Mouse (Mus musculus) gastrocnemius, postnatal 10 days (tissue): ENCODE data around the gene Auts2. TPM values are rescaled to one million over a fixed set of nuclear protein-coding genes. Genes with fewer than 3 reads are reported as not detected.

ENCODE experiments used
- DNase-seq: peaks from one replicate; pipeline ENCODE4 v3.0.0; 2021; ENCODE audit warnings: mixed read lengths
- total RNA-seq, 2 experiments: library from RNA; stranded (reverse); gene quantifications; 2 replicates each; pipeline ENCODE4 v1.2.3; 2021

Gene Auts2
- total RNA-seq, 2 experiments from 2014 or later = 36.2 to 49.1 TPM

GRCm38 (mm10) chr5:132448401-132449066, 94.6 kb downstream of the Auts2 start:
- DNase-seq = no peak

GRCm38 (mm10) chr5:132445213-132445954, 97.8 kb downstream of the Auts2 start:
- no peak for DNase-seq

- DNase-seq = no peak
These were observed 100.2 kb downstream of the Auts2 start for GRCm38 (mm10) chr5:132442948-132443347.

- DNase-seq = no peak
These were observed 104.7 kb downstream of the Auts2 start for GRCm38 (mm10) chr5:132438414-132438813.

- no peak for DNase-seq
These were observed 105.2 kb downstream of the Auts2 start for GRCm38 (mm10) chr5:132437994-132438393.

GRCm38 (mm10) chr5:132437478-132437877, 105.7 kb downstream of the Auts2 start:
- no peak for DNase-seq

GRCm38 (mm10) chr5:132436901-132437300, 106.2 kb downstream of the Auts2 start:
- DNase-seq = no peak

GRCm38 (mm10) chr5:132436473-132436872, 106.7 kb downstream of the Auts2 start:
- DNase-seq = no peak

GRCm38 (mm10) chr5:132435401-132435800, 107.7 kb downstream of the Auts2 start:
- no peak for DNase-seq

- DNase-seq = no peak
These were observed 109.6 kb downstream of the Auts2 start for GRCm38 (mm10) chr5:132433377-132434115.

GRCm38 (mm10) chr5:132429363-132429762, 113.8 kb downstream of the Auts2 start:
- DNase-seq = no peak

GRCm38 (mm10) chr5:132426342-132426741, 116.8 kb downstream of the Auts2 start:
- DNase-seq = no peak

- no peak for DNase-seq
These were observed 117.3 kb downstream of the Auts2 start for GRCm38 (mm10) chr5:132425792-132426309.

GRCm38 (mm10) chr5:132410338-132410852, 132.7 kb downstream of the Auts2 start:
- no peak for DNase-seq

GRCm38 (mm10) chr5:132408892-132409575, 134.1 kb downstream of the Auts2 start:
- no peak for DNase-seq

GRCm38 (mm10) chr5:132400556-132400955, 142.6 kb downstream of the Auts2 start:
- no peak for DNase-seq

- DNase-seq = no peak
These were observed 143.7 kb downstream of the Auts2 start for GRCm38 (mm10) chr5:132399486-132399885.

- DNase-seq = no peak
These were observed 147.2 kb downstream of the Auts2 start for GRCm38 (mm10) chr5:132395922-132396321.

- DNase-seq = no peak
These were observed 148.2 kb downstream of the Auts2 start for GRCm38 (mm10) chr5:132394800-132395575.

GRCm38 (mm10) chr5:132391831-132392763, 151.0 kb downstream of the Auts2 start:
- no peak for DNase-seq
